Mouse (Mus musculus): ENCODE data around the gene Gm9125. TPM values are rescaled to one million over a fixed set of nuclear protein-coding genes. Genes with fewer than 3 reads are reported as not detected.

The Gm9125 gene
- polyA plus RNA-seq (2012; ENCODE audit: low replicate concordance), result not detected in 2 replicates

DNA sequence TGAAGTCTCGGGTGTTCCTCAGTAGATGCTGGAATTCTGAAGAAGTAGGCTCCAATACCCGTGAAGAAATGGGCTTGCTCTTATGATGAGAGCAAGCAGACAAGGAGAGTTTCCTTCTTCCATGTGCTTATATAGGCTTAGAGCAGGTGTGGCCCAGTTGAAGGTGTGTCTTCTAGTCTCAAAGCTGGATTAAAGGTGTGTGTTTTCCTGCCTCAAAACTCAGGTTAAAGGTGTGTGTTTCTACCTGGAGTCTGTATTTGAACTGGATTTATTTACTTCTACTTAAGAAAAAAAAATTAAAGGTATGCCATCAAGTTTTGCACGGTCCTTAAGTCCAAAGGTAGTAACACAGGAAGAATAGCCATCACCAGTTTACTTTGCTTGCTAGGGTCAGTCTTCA, at the start of gene Gm9125:
Gm9125 (minus strand) TSS at position 101 of the 400 bp plus-strand sequence.

DNA sequence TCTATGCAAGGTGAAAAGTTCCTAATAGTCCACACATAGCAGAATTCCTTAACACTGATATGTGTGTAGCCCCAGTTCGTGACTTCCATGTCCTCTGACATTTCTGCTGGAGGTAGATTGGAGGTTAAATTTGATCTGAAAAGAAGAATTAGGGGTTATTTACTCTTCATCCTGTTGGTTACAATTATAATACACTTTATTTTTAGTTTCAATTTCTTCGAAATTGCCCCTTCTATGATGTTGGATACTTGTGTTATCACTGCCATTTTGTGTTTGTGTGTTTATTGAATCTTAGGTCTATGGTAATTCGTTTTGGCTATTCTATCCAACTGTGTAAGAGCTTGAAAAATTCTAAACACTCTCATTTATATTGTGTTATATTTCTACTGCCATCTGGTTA, 17.9 kb upstream of the Gm9125 start, which contains the start of gene Gm10697:
Gm10697 (minus strand) TSS at position 101 of the 400 bp plus-strand sequence.

Other genes with a start within 250 kb of the Gm9125 start
- not detected in 2 replicates for gene Tdpoz3, start 228.9 kb downstream of the Gm9125 start, polyA plus RNA-seq (2012; ENCODE audit: low replicate concordance)
- not detected in 2 replicates for gene Gm9117, start 111.3 kb downstream of the Gm9125 start, polyA plus RNA-seq (2012; ENCODE audit: low replicate concordance)
- not detected in 2 replicates for gene Tdpoz5, start 93.6 kb downstream of the Gm9125 start, polyA plus RNA-seq (2012; ENCODE audit: low replicate concordance)
- gene Gm10697, start 17.8 kb upstream of the Gm9125 start, polyA plus RNA-seq (2012; ENCODE audit: low replicate concordance), result not detected in 2 replicates
- gene Gm10696, start 123.3 kb upstream of the Gm9125 start, polyA plus RNA-seq (2012; ENCODE audit: low replicate concordance), result not detected in 2 replicates
- gene Gm5286, start 141.8 kb upstream of the Gm9125 start, polyA plus RNA-seq (2012; ENCODE audit: low replicate concordance), result not detected in 2 replicates
- gene Gm4778, start 209.2 kb upstream of the Gm9125 start, polyA plus RNA-seq (2012; ENCODE audit: low replicate concordance), result not detected in 2 replicates